Mouse (Mus musculus): ENCODE results near the gene Nexn.

GRCm38 (mm10) chr3:152208096-152208885 lies 57.9 kb downstream of the Nexn start:
- TF ChIP-seq ZC3H11A (IDR thresholded peaks at IDR 0.05; ENCODE audit: borderline replicate concordance, low read depth, low read length) (no peak), MAFK (IDR thresholded peaks at IDR 0.05; ENCODE audit: insufficient read depth, low read depth, low read length) (no peak), HCFC1 (IDR thresholded peaks at IDR 0.05; ENCODE audit: borderline replicate concordance, insufficient read depth, low read length) (no peak), CHD2 (IDR thresholded peaks at IDR 0.05; ENCODE audit: low read depth, low read length) (no peak), ZNF384 (IDR thresholded peaks at IDR 0.05; ENCODE audit: low read depth, low read length) (no peak)

Data from ES-E14 (cell line).